Mouse (Mus musculus) neural tube, embryonic 14.5 days (tissue): ENCODE measurements around the gene Evl. TPM values are rescaled to one million over a fixed set of nuclear protein-coding genes. Genes with fewer than 3 reads are reported as not detected.

Source experiments
- ATAC-seq: fragments of 200-750 bp; cut with Nextera tagmentation; 2 replicates; pipeline ENCODE4 v1.8.0; 2017; ENCODE audit warnings: low read depth, mild to moderate bottlenecking, moderate TSS enrichment, moderate library complexity
- H3K27ac ChIP-seq: fragments of 300-500 bp; sonication (generic); 2 replicates; pipeline ENCODE4 v1.5.1; 2014; ENCODE audit warnings: low read depth, mild to moderate bottlenecking, control low read depth, low read length, moderate library complexity, mixed read lengths
- H3K27me3 ChIP-seq: fragments of 300-500 bp; sonication (generic); 2 replicates; pipeline ENCODE4 v1.6.1; 2014; ENCODE audit warnings: low read length; ENCODE audit not compliant: control insufficient read depth, insufficient read depth
- H3K36me3 ChIP-seq: fragments of 300-500 bp; sonication (generic); 2 replicates; pipeline ENCODE4 v1.6.1; 2014; ENCODE audit warnings: low read length, mixed read lengths; ENCODE audit not compliant: control insufficient read depth, insufficient read depth
- H3K4me1 ChIP-seq: fragments of 300-500 bp; sonication (generic); 2 replicates; pipeline ENCODE4 v1.6.1; 2014; ENCODE audit warnings: low read length; ENCODE audit not compliant: control insufficient read depth, insufficient read depth
- H3K4me2 ChIP-seq: fragments of 300-500 bp; sonication (generic); 2 replicates; pipeline ENCODE4 v1.6.1; 2014; ENCODE audit warnings: mild to moderate bottlenecking, low read depth, low read length, control low read depth
- H3K4me3 ChIP-seq: fragments of 300-500 bp; sonication (generic); 2 replicates; pipeline ENCODE4 v1.5.1; 2014; ENCODE audit warnings: low read depth, low read length, control low read depth, mixed read lengths
- H3K9ac ChIP-seq: fragments of 300-500 bp; sonication (generic); replicated peaks from 2 replicates; pipeline ENCODE4 v1.6.1; 2014; ENCODE audit warnings: low read depth, mild to moderate bottlenecking, control low read depth, low read length, mixed read lengths
- H3K9me3 ChIP-seq: fragments of 300-500 bp; sonication (generic); 2 replicates; pipeline ENCODE4 v1.6.1; 2016; ENCODE audit warnings: low read length; ENCODE audit not compliant: control insufficient read depth
- WGBS: fragments of 180-500 bp; shearing (Covaris S2); extraction: QIAGEN DNeasy Blood & Tissue Kit; methylation state at CpG from one replicate; pipeline ENCODE4 v1.1.7; 2014; 5-methylcytosine and 5-hydroxymethylcytosine counted together
- polyA plus RNA-seq: library from polyadenylated mRNA; unstranded; fragments of >200 nt; fragmentation: Nextera tagmentation; extraction: Ambion mirVana; gene quantifications from 2 replicates; pipeline ENCODE4 v1.2.1, GENCODE M21; 2014

Evl gene
- polyA plus RNA-seq, 1 experiment from 2014 or later = 265 TPM

DNA sequence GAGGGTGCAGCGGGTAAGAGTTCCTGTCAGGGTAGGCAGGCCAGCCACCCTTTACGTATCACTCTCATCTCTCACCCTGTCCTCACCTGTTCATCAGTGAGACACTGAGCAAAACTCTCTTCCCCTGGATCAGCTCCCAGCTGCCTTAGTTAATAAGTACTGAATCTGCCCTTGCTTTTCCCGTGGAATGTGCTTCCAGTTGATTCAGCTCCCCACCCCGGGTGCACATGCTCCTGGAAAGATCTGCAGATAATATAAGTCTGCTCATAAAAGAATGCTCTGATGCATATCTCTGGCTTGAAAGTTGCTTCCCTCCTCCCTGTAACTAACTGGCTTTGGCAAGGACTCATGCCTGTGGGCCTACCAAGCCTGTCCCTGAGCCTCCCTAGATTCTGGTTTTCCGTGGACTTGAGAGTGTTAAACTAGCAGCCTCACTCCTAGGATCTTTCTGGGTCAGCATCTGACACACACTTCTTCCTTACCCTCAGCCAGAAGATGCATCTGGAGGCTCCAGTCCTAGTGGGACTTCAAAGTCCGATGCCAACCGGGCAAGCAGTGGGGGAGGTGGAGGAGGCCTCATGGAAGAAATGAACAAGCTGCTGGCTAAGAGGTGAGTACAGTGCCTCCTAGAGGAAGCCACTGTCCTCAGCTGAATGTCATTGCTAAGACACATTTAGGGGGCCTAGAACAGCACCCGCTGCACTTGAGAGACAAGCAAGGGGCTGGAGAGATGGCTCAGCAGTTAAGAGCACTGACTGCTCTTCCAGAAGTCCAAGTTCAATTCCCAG lies 121.3 kb downstream of the Evl start:
- no peak overlapping the region for H3K27ac ChIP-seq
- H3K9me3 ChIP-seq = no peaks in the 10 kb centered on the region
- WGBS = 79% methylated on average over 8 of the region's 8 CpGs
- no peaks in the 10 kb centered on the region for H3K27me3 ChIP-seq
- ATAC-seq = no peak
- peaks cover 40% of the 10 kb centered on the region for H3K36me3 ChIP-seq
- no peak overlapping the region for H3K4me2 ChIP-seq
- H3K4me1 ChIP-seq = no peaks in the 10 kb centered on the region
- no peak overlapping the region for H3K9ac ChIP-seq
- H3K4me3 ChIP-seq = no peak overlapping the region

DNA sequence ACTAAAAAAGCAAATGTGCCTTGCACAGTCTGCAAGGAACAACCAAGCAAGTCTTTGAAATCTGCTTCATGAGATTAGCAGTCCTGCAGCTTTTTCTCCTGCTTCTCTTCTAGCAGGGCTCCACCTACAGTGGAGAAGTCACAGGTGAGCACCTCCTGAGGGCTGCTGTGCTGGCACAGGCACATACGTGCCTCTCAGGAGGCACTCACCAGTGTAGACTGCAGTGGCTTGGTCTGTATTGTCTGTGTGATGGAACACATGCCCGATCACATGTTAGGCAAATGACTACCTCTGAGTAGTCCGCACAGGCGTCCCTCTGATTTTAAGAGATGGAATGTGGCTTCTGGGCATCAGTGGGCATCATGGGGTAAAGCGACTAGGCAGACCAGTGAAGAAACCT lies 122.6 kb downstream of the Evl start:
- Histone ChIP-seq H3K27ac (no peak overlapping the region), H3K27me3 (no peaks in the 10 kb centered on the region), H3K36me3 (peaks cover 52% of the 10 kb centered on the region), H3K4me3 (no peak overlapping the region), H3K4me1 (no peaks in the 10 kb centered on the region), H3K9me3 (no peaks in the 10 kb centered on the region), H3K4me2 (no peak overlapping the region), H3K9ac (no peak overlapping the region)
- WGBS = 95% methylated on average over 5 of the region's 5 CpGs
- ATAC-seq = no peak

DNA sequence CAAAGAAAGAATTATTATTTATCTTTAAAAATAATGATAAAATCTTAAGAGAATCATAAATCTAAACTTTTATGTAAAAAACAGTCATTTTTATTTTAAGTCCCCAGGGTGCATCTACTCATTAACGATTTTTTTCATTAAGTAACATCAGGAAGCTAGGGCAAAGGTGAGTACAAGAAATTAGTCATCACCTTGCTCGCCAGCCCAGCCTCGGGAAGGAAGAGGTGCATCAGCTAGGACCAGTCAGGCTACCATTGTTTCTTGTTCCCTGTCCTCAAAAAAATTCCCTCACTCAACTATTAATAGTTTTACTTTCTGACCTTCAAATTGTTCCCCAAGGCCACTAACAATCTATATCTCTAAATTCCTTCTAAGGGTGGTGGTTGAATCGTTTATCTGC lies 123.8 kb downstream of the Evl start:
- H3K9me3 ChIP-seq = no peaks in the 10 kb centered on the region
- WGBS = 92% methylated on average over 4 of the region's 4 CpGs
- H3K27me3 ChIP-seq = no peaks in the 10 kb centered on the region
- peaks cover 61% of the 10 kb centered on the region for H3K36me3 ChIP-seq
- no peak overlapping the region for H3K9ac ChIP-seq
- no peak overlapping the region for H3K4me3 ChIP-seq
- ATAC-seq = no peak
- H3K27ac ChIP-seq = no peak overlapping the region
- H3K4me2 ChIP-seq = no peak overlapping the region
- no peaks in the 10 kb centered on the region for H3K4me1 ChIP-seq

- H3K27me3 ChIP-seq = no peaks in the 10 kb centered on the region
- H3K9ac ChIP-seq = no peak overlapping the region
- peaks cover 64% of the 10 kb centered on the region for H3K36me3 ChIP-seq
- no peaks in the 10 kb centered on the region for H3K9me3 ChIP-seq
- H3K4me1 ChIP-seq = no peaks in the 10 kb centered on the region
- ATAC-seq = no peak
- 96% methylated on average over 8 of the region's 8 CpGs for WGBS
- H3K4me2 ChIP-seq = no peak overlapping the region
- H3K4me3 ChIP-seq = no peak overlapping the region
- no peak overlapping the region for H3K27ac ChIP-seq
Observed at GRCm38 (mm10) chr12:108680861-108681260, 126.3 kb downstream of the Evl start.

DNA sequence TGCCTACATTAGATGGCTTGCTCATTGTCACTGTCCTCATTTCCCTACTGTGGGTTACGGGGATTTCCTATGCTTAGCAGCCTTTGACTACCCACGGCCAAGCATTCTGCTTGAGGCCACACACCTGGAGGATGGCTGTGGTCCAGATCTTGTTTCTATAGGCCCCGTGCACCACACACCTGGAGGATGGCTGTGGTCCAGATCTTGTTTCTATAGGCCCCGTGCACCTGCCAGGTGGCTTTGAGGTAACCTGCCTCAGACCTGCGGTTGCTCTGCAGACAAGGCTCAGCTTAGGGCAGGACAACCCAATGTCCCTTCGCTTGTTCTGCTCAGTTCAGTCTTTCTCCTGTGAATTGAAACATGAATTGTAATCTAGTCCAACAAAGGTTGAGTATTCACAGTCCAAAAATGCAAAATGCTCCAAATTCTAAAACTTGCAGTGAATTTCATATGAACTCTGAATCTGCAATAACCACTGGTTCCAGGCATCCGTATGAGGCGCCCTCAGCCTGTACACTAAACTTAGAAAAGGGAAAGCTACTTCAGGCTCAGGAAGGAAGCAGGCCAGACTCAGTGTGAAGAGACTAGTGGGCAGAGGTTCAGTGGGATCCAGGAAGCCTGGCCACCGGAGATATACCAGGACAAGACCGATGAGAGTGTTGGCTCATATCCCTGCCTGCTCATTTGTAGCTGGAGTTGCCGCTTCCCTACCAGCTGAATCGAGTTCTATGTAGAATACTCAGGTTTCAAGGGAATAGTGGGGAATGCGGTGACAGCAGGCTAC lies 127.9 kb downstream of the Evl start:
- no peaks in the 10 kb centered on the region for H3K4me1 ChIP-seq
- H3K27me3 ChIP-seq = no peaks in the 10 kb centered on the region
- ATAC-seq = no peak
- no peak overlapping the region for H3K4me3 ChIP-seq
- no peak overlapping the region for H3K27ac ChIP-seq
- H3K36me3 ChIP-seq = peaks cover 50% of the 10 kb centered on the region
- H3K9ac ChIP-seq = no peak overlapping the region
- 94% methylated on average over 13 of the region's 13 CpGs for WGBS
- no peak overlapping the region for H3K4me2 ChIP-seq
- H3K9me3 ChIP-seq = no peaks in the 10 kb centered on the region

- no peak for ATAC-seq
- Histone ChIP-seq H3K27me3 (no peaks in the 10 kb centered on the region), H3K4me3 (no peak overlapping the region), H3K36me3 (peaks cover 43% of the 10 kb centered on the region), H3K4me1 (no peaks in the 10 kb centered on the region), H3K4me2 (no peak overlapping the region), H3K9ac (no peak overlapping the region), H3K27ac (no peak overlapping the region), H3K9me3 (no peaks in the 10 kb centered on the region)
- WGBS = 88% methylated on average over 6 of the region's 6 CpGs
Observed at GRCm38 (mm10) chr12:108686463-108686862, 131.9 kb downstream of the Evl start.

GRCm38 (mm10) chr12:108686926-108687325 lies 132.4 kb downstream of the Evl start:
- Histone ChIP-seq H3K27ac (no peak overlapping the region), H3K4me1 (no peaks in the 10 kb centered on the region), H3K27me3 (no peaks in the 10 kb centered on the region), H3K4me2 (no peak overlapping the region), H3K36me3 (peaks cover 38% of the 10 kb centered on the region), H3K4me3 (no peak overlapping the region), H3K9ac (no peak overlapping the region), H3K9me3 (no peaks in the 10 kb centered on the region)
- 66% methylated on average over 6 of the region's 6 CpGs for WGBS
- ATAC-seq = no peak

- no peaks in the 10 kb centered on the region for H3K4me1 ChIP-seq
- 93% methylated on average over 9 of the region's 9 CpGs for WGBS
- no peak overlapping the region for H3K9ac ChIP-seq
- no peak overlapping the region for H3K27ac ChIP-seq
- H3K9me3 ChIP-seq = no peaks in the 10 kb centered on the region
- peaks cover 21% of the 10 kb centered on the region for H3K36me3 ChIP-seq
- H3K4me2 ChIP-seq = no peak overlapping the region
- no peaks in the 10 kb centered on the region for H3K27me3 ChIP-seq
- H3K4me3 ChIP-seq = no peak overlapping the region
- ATAC-seq = no peak
Observed at GRCm38 (mm10) chr12:108689167-108689566, 134.6 kb downstream of the Evl start.

- no peaks in the 10 kb centered on the region for H3K27me3 ChIP-seq
Observed at GRCm38 (mm10) chr12:108690529-108690928, 136.0 kb downstream of the Evl start.

More at GRCm38 (mm10) chr12:108690529-108690928, 136.0 kb downstream of the Evl start:
- WGBS = 81% methylated on average over 9 of the region's 9 CpGs
- ATAC-seq = no peak
- H3K9me3 ChIP-seq = no peaks in the 10 kb centered on the region
- no peaks in the 10 kb centered on the region for H3K4me1 ChIP-seq
- peaks cover 14% of the 10 kb centered on the region; the same call in 1 of the 2 replicates for H3K36me3 ChIP-seq
- H3K4me3 ChIP-seq = no peak overlapping the region
- no peak overlapping the region for H3K9ac ChIP-seq
- H3K4me2 ChIP-seq = no peak overlapping the region
- no peak overlapping the region for H3K27ac ChIP-seq
